Mouse (Mus musculus) G1E (cell line): Measurements from ENCODE around the gene Iffo2. TPM values are rescaled to one million over a fixed set of nuclear protein-coding genes. Genes with fewer than 3 reads are reported as not detected.

ENCODE experiments used
- ATAC-seq: 2 replicates; pipeline ENCODE4 v1.8.0; 2016; ENCODE audit warnings: mild to moderate bottlenecking; ENCODE audit not compliant: insufficient number of reproducible peaks, poor library complexity, low FRiP score, severe bottlenecking; ENCODE audit errors: extremely low read depth
- DNase-seq: peaks from one replicate; pipeline ENCODE4 v3.0.0; 2012; ENCODE audit warnings: low spot score
- H3K27me3 ChIP-seq: 2 replicates; pipeline ENCODE4 v1.6.1; 2012; ENCODE audit warnings: mild to moderate bottlenecking, low read length, inconsistent platforms; ENCODE audit not compliant: insufficient read depth
- H3K36me3 ChIP-seq: replicated peaks from 2 replicates; pipeline ENCODE3; 2012; ENCODE audit warnings: mild to moderate bottlenecking, inconsistent platforms
- H3K4me1 ChIP-seq: 2 replicates; pipeline ENCODE4 v1.6.1; 2012; ENCODE audit warnings: low read depth, low read length, inconsistent platforms, mixed read lengths; ENCODE audit not compliant: insufficient read depth
- H3K4me3 ChIP-seq: 2 replicates; pipeline ENCODE4 v1.5.1; 2012; ENCODE audit warnings: low read depth, mild to moderate bottlenecking, inconsistent platforms, low read length, moderate library complexity, mixed read lengths
- H3K9me3 ChIP-seq: replicated peaks from 2 replicates; pipeline ENCODE4 v1.6.1; 2012; ENCODE audit warnings: inconsistent platforms
- CTCF ChIP-seq: IDR thresholded peaks from 2 replicates; pipeline ENCODE4 v1.5.1; 2012; ENCODE audit warnings: low read depth, low read length, inconsistent platforms, mixed read lengths
- GATA1 ChIP-seq: IDR thresholded peaks from 2 replicates; pipeline ENCODE4 v1.6.1; 2012; ENCODE audit warnings: borderline replicate concordance, low read length, inconsistent platforms, mixed read lengths
- GATA2 ChIP-seq: IDR thresholded peaks from 2 replicates; pipeline ENCODE4 v1.6.1; 2012; ENCODE audit warnings: low read depth, low read length, inconsistent platforms, borderline replicate concordance
- POLR2AphosphoS5 ChIP-seq: IDR thresholded peaks from 2 replicates; pipeline ENCODE4 v1.6.1; 2012; ENCODE audit warnings: low read depth, low read length, inconsistent platforms; ENCODE audit not compliant: insufficient replicate concordance
- TAL1 ChIP-seq: conservative IDR thresholded peaks from 2 replicates; pipeline ENCODE4 v1.6.1; 2012; ENCODE audit warnings: low read depth, low read length, inconsistent platforms, mixed read lengths
- polyA plus RNA-seq: library from polyadenylated mRNA; stranded (reverse); fragments of >175 nt; gene quantifications from 2 replicates; pipeline ENCODE4 v1.2.3, GENCODE M21; 2012
- total RNA-seq, 2 experiments: library from RNA; stranded (forward) in 1 of 2; stranded (reverse) in 1 of 2; fragments of 200-1000 nt in 1 of 2; fragments of >200 nt in 1 of 2; fragmentation: Nextera tagmentation in 1 of 2; gene quantifications; 2 replicates each; pipeline ENCODE4 v1.2.3; 2014 to 2017

Iffo2 gene
- total and polyA plus RNA-seq, 3 experiments, result 0.20 to 0.38 TPM; not detected in 1

GRCm38 (mm10) chr4:139616276-139617000, 86.1 kb downstream of the Iffo2 start:
- Histone ChIP-seq H3K27me3 (no peaks in the 10 kb centered on the region), H3K9me3 (peaks cover 19% of the 10 kb centered on the region), H3K4me1 (peaks cover 37% of the 10 kb centered on the region), H3K36me3 (peaks cover 9% of the 10 kb centered on the region), H3K4me3 (peak overlapping the region; percentile 75)
- TF ChIP-seq POLR2AphosphoS5 (no peak), CTCF (no peak), GATA1 (no peak), GATA2 (no peak), TAL1 (no peak)
- DNase-seq (peak; percentile 98), ATAC-seq (peak; percentile 98)

- DNase-seq (no peak), ATAC-seq (no peak)
- H3K4me1 ChIP-seq, result peaks cover 41% of the 10 kb centered on the region
- peaks cover 19% of the 10 kb centered on the region for H3K9me3 ChIP-seq
- TF ChIP-seq POLR2AphosphoS5 (no peak), TAL1 (no peak), CTCF (no peak), GATA2 (no peak), GATA1 (no peak)
- no peaks in the 10 kb centered on the region for H3K27me3 ChIP-seq
- H3K4me3 ChIP-seq, result peak overlapping the region; percentile 75
- H3K36me3 ChIP-seq, result peaks cover 9% of the 10 kb centered on the region
Measured at GRCm38 (mm10) chr4:139617001-139617364, 86.6 kb downstream of the Iffo2 start.

GRCm38 (mm10) chr4:139619765-139620164, 89.4 kb downstream of the Iffo2 start:
- Histone ChIP-seq H3K36me3 (peaks cover 7% of the 10 kb centered on the region), H3K4me3 (no peak overlapping the region), H3K4me1 (peaks cover 65% of the 10 kb centered on the region), H3K9me3 (0 out of 2 replicates have a peak, but pooled peaks cover 1% of the 10 kb centered on the region), H3K27me3 (no peaks in the 10 kb centered on the region)
- TF ChIP-seq POLR2AphosphoS5 (no peak), GATA1 (no peak), TAL1 (no peak), GATA2 (no peak), CTCF (no peak)
- DNase-seq (no peak), ATAC-seq (no peak)

- Histone ChIP-seq H3K4me1 (peaks cover 54% of the 10 kb centered on the region), H3K4me3 (peak within 1 kb of the TSS; percentile 83), H3K27me3 (no peaks in the 10 kb centered on the region), H3K36me3 (peaks cover 21% of the 10 kb centered on the region), H3K9me3 (no peaks in the 10 kb centered on the region)
- DNase-seq (peak; percentile 100), ATAC-seq (peak; percentile 99)
- TF ChIP-seq CTCF (no peak), GATA2 (no peak), GATA1 (no peak), POLR2AphosphoS5 (0 out of 2 replicates have a peak, but pooled peaks have one; percentile 39), TAL1 (no peak)
Measured at GRCm38 (mm10) chr4:139622373-139623282, 92.3 kb downstream of the Iffo2 start, which contains the start of gene Aldh4a1. TSS of gene Aldh4a1 (plus strand) at chr4:139622866.

- no peaks in the 10 kb centered on the region for H3K9me3 ChIP-seq
- H3K4me3 ChIP-seq, result peak overlapping the region; percentile 83
- peaks cover 30% of the 10 kb centered on the region for H3K36me3 ChIP-seq
- DNase-seq (no peak), ATAC-seq (no peak)
- TF ChIP-seq POLR2AphosphoS5 (no peak), TAL1 (no peak), GATA2 (no peak), GATA1 (no peak), CTCF (no peak)
- H3K27me3 ChIP-seq, result no peaks in the 10 kb centered on the region
- peaks cover 57% of the 10 kb centered on the region for H3K4me1 ChIP-seq
Measured at GRCm38 (mm10) chr4:139623434-139624115, 93.2 kb downstream of the Iffo2 start.
